Mouse (Mus musculus): ENCODE data around the gene Pim3. TPM values are rescaled to one million over a fixed set of nuclear protein-coding genes. Genes with fewer than 3 reads are reported as not detected.

Gene Pim3
- polyA plus RNA-seq, 1 experiment from 2014 or later = 48.6 TPM

- no peaks in the 10 kb centered on the region for H3K9me3 ChIP-seq (ENCODE audit: low read depth, low read length)
- H3K27ac ChIP-seq (ENCODE audit: low read depth) = no peak overlapping the region
- TF ChIP-seq CTCF (IDR thresholded peaks at IDR 0.05; ENCODE audit: low read depth) = no peak
- H3K4me3 ChIP-seq (ENCODE audit: low read depth, low read length) = no peak overlapping the region
- H3K4me2 ChIP-seq = no peak overlapping the region
- ATAC-seq (ENCODE audit: insufficient read depth) (no peak), DNase-seq (no peak)
- peaks cover 19% of the 10 kb centered on the region for H3K36me3 ChIP-seq (ENCODE audit: insufficient read depth)
- 64% methylated on average over 6 of the region's 6 CpGs for WGBS
- no peaks in the 10 kb centered on the region for H3K4me1 ChIP-seq (ENCODE audit: insufficient read depth)
- no peak overlapping the region; the same call in 1 of the 2 replicates for H3K9ac ChIP-seq
- no peaks in the 10 kb centered on the region for H3K27me3 ChIP-seq (ENCODE audit: insufficient read depth, low read length)
Measured at GRCm38 (mm10) chr15:88829791-88830440, 32.1 kb upstream of the Pim3 start.

- 71% methylated on average over 5 of the region's 5 CpGs for WGBS
- Histone ChIP-seq H3K36me3 (ENCODE audit: insufficient read depth) (peaks cover 11% of the 10 kb centered on the region; the same call in 1 of the 2 replicates), H3K27me3 (ENCODE audit: insufficient read depth, low read length) (no peaks in the 10 kb centered on the region), H3K4me2 (no peak overlapping the region), H3K9ac (no peak overlapping the region), H3K4me3 (ENCODE audit: low read depth, low read length) (no peak overlapping the region), H3K4me1 (ENCODE audit: insufficient read depth) (no peaks in the 10 kb centered on the region), H3K9me3 (ENCODE audit: low read depth, low read length) (no peaks in the 10 kb centered on the region), H3K27ac (ENCODE audit: low read depth) (no peak overlapping the region)
- TF ChIP-seq CTCF (IDR thresholded peaks at IDR 0.05; ENCODE audit: low read depth) = no peak
- DNase-seq = no peak
- no peak for ATAC-seq (ENCODE audit: insufficient read depth)
Measured at GRCm38 (mm10) chr15:88830696-88831095, 31.3 kb upstream of the Pim3 start.

GRCm38 (mm10) chr15:88831482-88831881 is 30.5 kb upstream of the Pim3 start:
- Histone ChIP-seq H3K9ac (no peak overlapping the region), H3K9me3 (ENCODE audit: low read depth, low read length) (no peaks in the 10 kb centered on the region), H3K4me2 (no peak overlapping the region), H3K27ac (ENCODE audit: low read depth) (no peak overlapping the region), H3K4me3 (ENCODE audit: low read depth, low read length) (no peak overlapping the region), H3K27me3 (ENCODE audit: insufficient read depth, low read length) (no peaks in the 10 kb centered on the region), H3K36me3 (ENCODE audit: insufficient read depth) (peaks cover 5% of the 10 kb centered on the region; the same call in 1 of the 2 replicates), H3K4me1 (ENCODE audit: insufficient read depth) (no peaks in the 10 kb centered on the region)
- 44% methylated on average over 5 of the region's 5 CpGs for WGBS
- TF ChIP-seq CTCF (IDR thresholded peaks at IDR 0.05; ENCODE audit: low read depth) = no peak
- ATAC-seq (ENCODE audit: insufficient read depth) = no peak
- DNase-seq = peak; percentile 34

- WGBS = 55% methylated on average over 9 of the region's 9 CpGs
- no peak overlapping the region for H3K9ac ChIP-seq
- H3K36me3 ChIP-seq (ENCODE audit: insufficient read depth) = 0 out of 2 replicates have a peak, but pooled peaks cover 3% of the 10 kb centered on the region
- H3K4me1 ChIP-seq (ENCODE audit: insufficient read depth) = no peaks in the 10 kb centered on the region
- TF ChIP-seq CTCF (IDR thresholded peaks at IDR 0.05; ENCODE audit: low read depth) = no peak
- H3K4me2 ChIP-seq = no peak overlapping the region
- H3K9me3 ChIP-seq (ENCODE audit: low read depth, low read length) = no peaks in the 10 kb centered on the region
- no peak overlapping the region for H3K4me3 ChIP-seq (ENCODE audit: low read depth, low read length)
- H3K27ac ChIP-seq (ENCODE audit: low read depth) = no peak overlapping the region
- DNase-seq (no peak), ATAC-seq (ENCODE audit: insufficient read depth) (no peak)
- no peaks in the 10 kb centered on the region for H3K27me3 ChIP-seq (ENCODE audit: insufficient read depth, low read length)
Measured at GRCm38 (mm10) chr15:88832536-88832935, 29.4 kb upstream of the Pim3 start.

- no peak overlapping the region for H3K9ac ChIP-seq
- H3K27ac ChIP-seq (ENCODE audit: low read depth) = no peak overlapping the region
- no peak overlapping the region for H3K4me2 ChIP-seq
- 73% methylated on average over 6 of the region's 6 CpGs for WGBS
- no peaks in the 10 kb centered on the region for H3K36me3 ChIP-seq (ENCODE audit: insufficient read depth)
- no peak overlapping the region for H3K4me3 ChIP-seq (ENCODE audit: low read depth, low read length)
- no peaks in the 10 kb centered on the region for H3K9me3 ChIP-seq (ENCODE audit: low read depth, low read length)
- peak; percentile 50 for TF ChIP-seq CTCF (IDR thresholded peaks at IDR 0.05; ENCODE audit: low read depth)
- no peak for DNase-seq
- H3K27me3 ChIP-seq (ENCODE audit: insufficient read depth, low read length) = no peaks in the 10 kb centered on the region
- peaks cover 11% of the 10 kb centered on the region for H3K4me1 ChIP-seq (ENCODE audit: insufficient read depth)
- ATAC-seq (ENCODE audit: insufficient read depth) = no peak
Measured at GRCm38 (mm10) chr15:88836031-88836430, 26.0 kb upstream of the Pim3 start.

- DNase-seq = no peak
- Histone ChIP-seq H3K9me3 (ENCODE audit: low read depth, low read length) (no peaks in the 10 kb centered on the region), H3K27ac (ENCODE audit: low read depth) (no peak overlapping the region), H3K4me3 (ENCODE audit: low read depth, low read length) (no peak overlapping the region), H3K9ac (no peak overlapping the region), H3K36me3 (ENCODE audit: insufficient read depth) (no peaks in the 10 kb centered on the region), H3K4me2 (peak overlapping the region; percentile 88), H3K4me1 (ENCODE audit: insufficient read depth) (peaks cover 11% of the 10 kb centered on the region), H3K27me3 (ENCODE audit: insufficient read depth, low read length) (no peaks in the 10 kb centered on the region)
- 71% methylated on average over 5 of the region's 5 CpGs for WGBS
- no peak for TF ChIP-seq CTCF (IDR thresholded peaks at IDR 0.05; ENCODE audit: low read depth)
- no peak for ATAC-seq (ENCODE audit: insufficient read depth)
Measured at GRCm38 (mm10) chr15:88836571-88836970, 25.4 kb upstream of the Pim3 start.

GRCm38 (mm10) chr15:88837199-88837932 is 24.6 kb upstream of the Pim3 start:
- peak; percentile 51 for ATAC-seq (ENCODE audit: insufficient read depth)
- TF ChIP-seq CTCF (IDR thresholded peaks at IDR 0.05; ENCODE audit: low read depth) = peak; percentile 52
- Histone ChIP-seq H3K4me1 (ENCODE audit: insufficient read depth) (peaks cover 11% of the 10 kb centered on the region), H3K9ac (peak overlapping the region; percentile 50), H3K27me3 (ENCODE audit: insufficient read depth, low read length) (no peaks in the 10 kb centered on the region), H3K4me2 (peak overlapping the region; percentile 88), H3K36me3 (ENCODE audit: insufficient read depth) (no peaks in the 10 kb centered on the region), H3K27ac (ENCODE audit: low read depth) (peak overlapping the region; percentile 46; the same call in 1 of the 2 replicates), H3K4me3 (ENCODE audit: low read depth, low read length) (peak overlapping the region; percentile 48), H3K9me3 (ENCODE audit: low read depth, low read length) (no peaks in the 10 kb centered on the region)
- under 1% methylated on average over 39 of the region's 39 CpGs for WGBS
- peak; percentile 77 for DNase-seq
